Mouse (Mus musculus) retina, postnatal 1 day (tissue): ENCODE data around the gene Slc35d2.
A peak's percentile ranks its signal among the peaks of the same experiment; 100 is the strongest.

Source experiments
- DNase-seq: peaks from one replicate; pipeline ENCODE4 v3.0.0-alpha.2; 2012

Slc35d2 gene

DNA sequence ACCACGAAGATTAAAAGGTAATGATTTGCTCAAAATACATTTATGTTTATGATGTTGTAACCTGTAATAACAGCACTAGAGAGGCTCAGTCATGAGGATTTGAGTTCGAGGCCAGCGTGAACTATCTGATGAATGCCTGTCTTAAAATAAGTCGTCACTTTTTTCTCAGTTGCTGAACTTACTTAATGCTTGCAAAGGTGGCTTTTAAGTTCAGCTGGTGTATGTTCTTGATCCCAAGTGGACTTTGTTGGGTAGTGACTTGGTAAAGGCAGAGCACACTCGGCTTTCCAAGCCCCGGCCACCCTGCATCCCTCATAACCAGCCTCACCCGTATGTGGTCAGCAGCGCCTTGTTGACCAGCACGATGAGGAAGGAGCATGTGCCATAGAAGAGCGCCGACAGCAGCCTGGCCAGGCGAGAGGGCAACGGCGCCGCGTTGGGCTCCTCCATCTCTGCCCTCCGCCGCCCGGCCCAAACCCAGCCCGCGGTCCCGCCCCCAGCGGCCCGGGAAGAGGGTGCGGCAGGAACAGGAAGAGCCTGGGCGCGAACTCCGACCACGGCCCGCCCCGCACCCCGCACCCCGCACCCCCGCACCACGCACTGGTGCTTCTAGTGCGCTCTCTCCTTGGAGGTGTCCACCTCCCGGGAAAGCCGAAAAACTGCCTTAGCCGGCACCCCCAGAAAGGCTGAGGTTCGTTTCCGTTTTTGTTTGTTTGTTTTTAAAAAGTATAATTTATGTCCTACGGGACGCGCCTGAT is at the start of gene Slc35d2:
Gene Slc35d2 (minus strand): TSS at position 511 of the 758 bp plus-strand sequence.
- peak; percentile 39 for DNase-seq

DNA sequence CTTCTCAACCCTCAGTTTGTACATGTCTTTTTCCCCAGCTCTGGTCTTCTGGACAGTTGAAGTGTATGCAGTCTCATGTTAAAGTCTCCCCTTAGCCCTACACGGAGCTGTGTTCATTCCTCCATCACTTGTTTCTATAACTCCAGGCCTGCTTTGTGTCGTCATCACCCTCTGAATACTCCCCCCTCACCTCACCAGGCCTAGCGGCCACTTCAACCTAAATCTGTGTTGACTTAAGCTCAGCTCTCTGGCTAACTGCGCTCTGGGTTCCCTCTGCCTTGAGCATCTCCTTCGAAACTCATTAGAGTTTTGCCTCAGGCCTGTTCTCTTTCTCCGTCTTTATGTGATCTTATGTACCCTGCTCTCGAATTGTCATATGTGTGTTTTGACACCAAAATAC is 48.8 kb upstream of the Slc35d2 start:
- DNase-seq, result peak; percentile 64

DNA sequence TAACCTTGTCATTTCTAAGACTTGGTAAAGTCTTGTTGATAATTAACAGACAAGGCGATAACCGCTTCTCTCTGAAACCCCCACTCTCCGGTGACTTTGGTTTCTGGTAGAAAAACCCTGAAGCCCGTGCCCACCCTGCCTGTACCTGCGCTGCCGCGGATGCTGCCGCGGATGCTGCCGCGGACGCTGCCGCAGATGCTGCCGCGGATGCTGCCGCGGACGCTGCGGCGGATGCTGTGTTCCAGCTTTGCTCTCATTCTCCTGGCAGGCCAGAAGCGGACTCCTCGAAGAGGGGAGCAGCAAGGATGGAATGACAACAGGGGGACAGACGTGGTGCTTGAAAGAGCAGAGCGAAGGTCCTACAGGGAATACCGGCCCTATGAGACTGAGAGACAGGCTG is 40.6 kb upstream of the Slc35d2 start:
- no peak for DNase-seq

DNA sequence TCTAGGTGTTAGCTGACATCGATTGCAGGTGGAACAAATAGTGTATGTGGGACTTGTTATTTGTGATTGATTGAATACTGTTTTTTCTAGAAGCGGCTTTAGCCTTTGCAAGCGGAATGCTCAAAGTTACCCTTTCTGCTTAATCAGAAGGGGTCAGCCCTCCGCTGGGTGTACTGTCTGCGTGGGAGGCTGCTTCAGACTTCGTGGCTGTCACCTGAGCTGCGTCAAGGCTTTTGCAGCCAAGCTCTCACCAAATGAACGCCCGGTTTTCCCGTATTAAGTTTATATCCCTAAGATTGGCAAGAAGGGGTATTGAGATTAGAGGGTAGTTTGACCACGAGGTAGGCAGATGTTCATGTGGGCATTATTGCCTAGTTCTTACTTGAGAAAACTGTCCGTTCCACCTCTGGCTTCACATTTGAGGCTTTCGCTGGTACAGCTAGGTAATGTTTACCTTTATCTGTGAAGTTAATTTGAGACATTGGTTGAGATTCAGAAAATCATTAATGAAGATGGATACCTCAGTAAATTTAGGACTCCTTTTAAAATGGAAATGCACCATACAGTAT is 34.1 kb upstream of the Slc35d2 start:
- DNase-seq, result no peak

DNA sequence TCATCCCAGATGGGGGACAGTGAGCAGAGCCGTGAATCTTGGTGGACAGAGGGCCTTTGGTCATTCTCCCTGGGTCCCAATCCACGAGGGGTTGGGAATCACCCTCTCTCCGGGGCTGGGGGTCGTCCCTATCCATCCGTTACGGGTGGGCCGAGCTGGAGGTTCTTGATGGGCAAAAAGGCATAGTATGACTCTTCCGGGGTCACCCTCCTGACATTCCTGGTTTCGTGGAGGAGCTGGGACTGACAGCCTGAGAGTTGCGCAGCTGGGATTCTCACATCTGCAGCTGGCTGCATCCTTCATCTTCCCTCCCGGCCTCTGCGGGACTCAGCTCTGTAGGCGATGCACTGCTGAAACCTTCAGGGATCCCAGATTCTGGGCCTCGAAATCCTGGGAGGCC is 33.5 kb upstream of the Slc35d2 start:
- peak; percentile 47 for DNase-seq

DNA sequence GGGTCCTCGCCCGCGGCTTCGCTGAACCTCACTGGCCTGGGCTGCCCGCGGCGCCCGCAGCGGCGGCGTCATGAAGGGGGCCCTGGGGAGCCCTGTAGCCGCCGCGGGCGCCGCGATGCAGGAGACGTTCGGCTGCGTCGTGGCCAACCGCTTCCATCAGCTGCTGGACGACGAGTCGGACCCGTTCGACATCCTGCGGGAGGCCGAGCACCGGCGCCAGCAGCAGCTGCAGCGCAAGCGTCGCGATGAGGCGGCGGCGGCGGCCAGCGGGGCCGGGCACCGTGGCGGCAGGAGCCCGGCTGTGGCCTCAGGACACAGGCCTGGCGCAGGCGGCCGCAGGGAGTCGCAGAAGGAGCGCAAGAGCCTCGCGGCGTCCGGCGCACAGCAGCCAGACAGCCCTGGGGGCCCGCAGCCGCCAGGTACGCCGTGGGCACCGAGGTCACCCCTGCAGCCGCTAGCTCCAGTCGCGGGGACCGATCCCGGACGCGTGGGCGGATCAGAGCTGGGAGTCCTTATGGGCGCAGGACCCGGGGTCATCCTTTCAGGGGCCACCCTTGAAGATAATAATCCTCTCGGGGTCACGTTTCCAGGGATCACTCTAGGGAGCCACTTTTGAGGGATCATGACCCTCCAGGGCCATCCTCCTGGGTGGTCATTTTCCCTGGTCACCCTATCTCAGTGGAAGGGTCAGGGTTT is 32.9 kb upstream of the Slc35d2 start:
- no peak for DNase-seq

DNA sequence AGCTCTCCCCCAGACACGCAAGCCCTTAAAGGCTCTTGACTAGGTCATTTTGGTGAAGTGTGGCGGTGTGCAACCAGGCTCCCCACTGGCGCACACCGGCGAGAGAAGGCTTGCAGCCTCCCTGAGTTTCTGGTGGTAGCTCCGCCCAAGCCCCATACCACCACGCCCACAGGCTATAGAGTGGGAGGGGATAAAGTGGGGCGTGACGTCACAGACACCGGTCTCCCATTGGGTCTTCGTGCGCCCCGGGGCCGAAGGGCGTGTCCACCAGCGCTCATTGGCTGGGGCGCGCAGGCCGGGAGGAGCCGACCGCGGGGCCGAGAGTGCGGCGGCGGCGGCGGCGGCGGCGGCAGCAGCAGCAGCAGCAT is 32.4 kb upstream of the Slc35d2 start, which contains the start of gene Habp4:
Gene Habp4 (plus strand): TSS at position 277 of the 368 bp plus-strand sequence.
- DNase-seq, result peak; percentile 99

DNA sequence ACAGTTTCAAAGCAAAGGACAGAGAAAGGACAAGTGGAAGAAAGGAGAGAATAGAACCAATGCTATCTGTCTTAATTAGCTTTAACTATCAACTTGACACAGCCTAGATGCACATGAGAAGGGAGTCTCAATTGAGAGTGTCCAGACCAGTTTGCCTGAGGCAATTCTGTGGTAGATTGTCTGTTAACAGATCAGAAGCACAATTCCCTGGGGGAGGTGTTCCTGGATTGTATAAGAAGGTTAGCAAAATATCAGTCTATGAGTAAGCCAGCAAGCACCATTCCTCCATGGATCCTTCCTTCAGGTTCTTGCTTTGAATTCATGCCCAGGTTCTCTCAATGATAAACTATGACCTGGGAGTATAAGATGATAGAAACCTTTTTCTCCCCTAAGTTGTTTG is 27.8 kb upstream of the Slc35d2 start:
- DNase-seq, result no peak

DNA sequence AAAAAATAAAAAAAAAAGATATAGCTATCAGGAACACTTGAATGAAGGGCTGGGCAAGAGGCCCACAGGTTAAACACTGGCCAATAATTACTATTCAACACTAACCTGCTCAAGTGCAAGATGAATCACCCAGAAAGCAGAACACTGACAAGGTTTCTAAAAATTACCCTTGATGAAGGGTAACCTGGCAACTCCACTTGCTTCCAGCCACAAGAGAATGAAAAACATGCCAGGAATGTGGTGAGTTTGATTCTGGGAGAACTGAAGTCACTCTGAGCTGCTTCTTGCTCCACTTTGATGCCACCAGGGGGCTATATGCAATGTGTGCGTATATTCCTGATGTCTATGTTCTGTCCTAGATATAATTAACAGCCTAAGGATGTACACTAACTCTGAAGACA is 26.0 kb upstream of the Slc35d2 start:
- peak; percentile 40 for DNase-seq

DNA sequence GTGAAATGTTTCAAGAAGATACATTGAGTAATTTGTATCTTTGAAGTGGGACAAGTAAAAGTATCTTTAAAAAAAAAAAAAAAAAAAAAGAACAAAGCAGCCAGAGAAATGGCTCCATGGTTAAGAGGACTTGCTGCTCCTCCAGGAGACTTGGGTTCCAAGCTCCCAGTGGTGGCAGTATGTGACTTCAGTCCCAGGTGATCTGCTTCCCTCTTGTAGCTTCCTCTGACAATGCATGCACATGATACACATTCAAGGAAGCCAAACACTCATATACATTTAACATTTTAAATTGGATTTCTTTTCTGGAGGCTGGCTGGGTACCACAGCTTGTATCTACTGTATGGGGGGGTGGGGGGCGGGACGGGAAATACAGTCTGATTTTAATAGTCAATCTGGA is 25.5 kb upstream of the Slc35d2 start:
- no peak for DNase-seq

DNA sequence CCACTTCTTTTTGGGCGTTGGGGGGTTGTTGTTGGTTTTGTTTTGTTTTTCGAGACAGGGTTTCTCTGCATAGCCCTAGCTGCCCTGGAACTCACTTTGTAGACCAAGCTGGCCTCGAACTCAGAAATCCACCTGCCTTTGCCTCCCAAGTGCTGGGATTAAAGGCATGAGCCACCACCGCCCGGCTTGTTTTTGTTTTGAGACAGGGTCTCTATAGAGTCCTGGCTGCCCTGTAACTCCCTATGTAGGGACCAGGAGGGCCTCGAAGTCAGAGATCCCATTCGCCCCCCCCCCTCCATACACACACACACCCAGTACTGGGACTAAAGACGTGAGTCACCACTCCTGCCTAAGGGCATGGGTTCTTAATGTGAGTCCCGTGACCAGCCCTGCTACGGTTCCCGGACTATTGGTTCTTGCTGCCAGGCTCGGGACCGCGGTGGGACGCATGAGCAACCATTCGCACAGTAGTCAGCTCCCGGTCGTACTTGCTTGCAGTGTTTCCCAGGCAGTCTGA is 24.6 kb upstream of the Slc35d2 start:
- peak; percentile 65 for DNase-seq

DNA sequence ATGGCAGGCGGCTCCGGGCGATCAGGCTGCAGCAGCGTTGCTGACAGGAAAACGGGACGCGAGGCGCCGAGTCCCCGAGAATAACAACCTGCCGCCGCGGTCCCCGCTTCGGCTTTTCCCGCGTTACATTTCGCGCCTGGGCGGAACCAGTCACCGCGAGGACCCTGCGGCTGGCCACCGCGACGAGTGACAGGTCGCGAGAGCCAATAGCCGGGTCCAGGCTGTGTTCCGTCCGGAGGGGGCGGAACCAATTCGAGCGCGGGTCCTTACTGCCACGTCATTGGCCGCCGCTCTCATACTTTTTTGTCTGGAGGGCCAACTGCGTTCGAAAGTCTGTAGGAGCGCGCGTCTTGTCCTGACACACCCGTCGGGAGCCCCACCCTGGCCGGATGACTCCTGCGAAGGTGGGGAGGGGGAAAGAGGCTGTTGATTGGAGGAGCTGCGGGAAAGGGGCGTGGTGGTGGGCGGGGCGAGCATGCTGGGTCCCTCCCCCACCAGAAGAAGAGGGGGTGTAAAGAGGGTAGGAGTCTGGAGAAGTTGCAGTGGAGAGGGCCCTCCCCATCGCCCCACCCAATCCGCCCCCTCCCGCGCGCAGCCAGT is 24.0 kb upstream of the Slc35d2 start, which contains the start of gene Zfp367:
Gene Zfp367 (minus strand): TSS at position 120 of the 600 bp plus-strand sequence.
- DNase-seq, result peak; percentile 99

DNA sequence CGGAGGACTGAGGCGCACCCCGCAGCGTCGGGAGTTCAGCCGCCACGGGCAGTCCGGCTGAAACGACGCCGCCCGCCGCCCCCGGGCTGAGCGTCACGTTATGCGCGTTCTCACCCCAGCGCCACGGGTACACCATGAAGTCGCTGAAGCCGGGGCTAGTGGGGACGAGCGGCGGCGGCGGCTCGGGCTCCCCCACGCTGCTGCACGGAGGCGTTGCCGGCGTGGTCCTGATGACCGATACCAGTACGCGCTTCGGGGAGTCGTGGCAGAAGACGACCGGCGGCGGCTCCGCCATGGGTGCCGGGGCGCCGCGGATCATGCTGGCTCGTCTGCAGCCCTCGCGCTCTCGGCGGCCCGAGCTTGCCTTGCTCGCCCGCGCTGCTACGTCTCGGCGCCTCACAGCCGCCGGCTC is 23.5 kb upstream of the Slc35d2 start:
- no peak for DNase-seq

DNA sequence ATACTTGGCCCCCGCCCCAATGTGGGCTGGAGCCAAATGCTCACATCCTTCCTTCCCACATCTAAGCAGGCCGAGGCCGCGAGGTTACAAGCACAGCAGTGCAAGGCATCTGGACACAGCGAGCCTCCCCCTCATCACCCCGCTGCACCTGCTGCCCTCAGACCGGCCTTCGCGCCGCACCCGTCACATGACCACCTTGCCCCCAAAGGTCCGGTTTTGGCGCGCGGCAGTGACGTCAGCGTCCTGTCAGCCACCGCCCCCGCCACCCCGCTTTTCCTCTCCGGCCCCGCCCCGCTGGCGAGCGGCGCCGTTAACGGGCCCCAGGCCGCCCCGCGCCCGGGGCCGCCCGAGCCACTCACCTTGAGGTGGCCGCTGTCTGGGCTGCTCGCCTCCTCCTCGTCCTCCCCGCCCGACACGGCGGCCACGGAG is 23.1 kb upstream of the Slc35d2 start:
- peak; percentile 91 for DNase-seq

DNA sequence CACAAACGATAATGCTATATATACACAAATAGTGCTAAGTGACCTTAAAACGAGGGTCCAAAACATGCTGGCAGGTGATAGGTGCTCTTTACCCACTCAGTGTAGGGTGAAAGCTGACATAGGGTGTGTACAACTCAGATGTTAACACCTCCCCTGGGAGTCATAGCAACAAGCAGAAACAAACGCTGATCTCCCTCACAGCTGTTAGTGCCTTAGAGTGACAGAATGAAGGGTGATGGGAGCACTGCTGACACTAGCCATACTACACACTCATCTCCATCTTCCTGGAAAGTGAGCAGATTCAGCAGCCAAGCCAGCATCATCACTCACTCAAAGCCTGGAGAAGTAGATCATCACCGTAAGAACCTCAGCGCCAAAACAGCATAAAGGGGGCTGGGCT is 21.0 kb upstream of the Slc35d2 start:
- DNase-seq, result peak; percentile 47

DNA sequence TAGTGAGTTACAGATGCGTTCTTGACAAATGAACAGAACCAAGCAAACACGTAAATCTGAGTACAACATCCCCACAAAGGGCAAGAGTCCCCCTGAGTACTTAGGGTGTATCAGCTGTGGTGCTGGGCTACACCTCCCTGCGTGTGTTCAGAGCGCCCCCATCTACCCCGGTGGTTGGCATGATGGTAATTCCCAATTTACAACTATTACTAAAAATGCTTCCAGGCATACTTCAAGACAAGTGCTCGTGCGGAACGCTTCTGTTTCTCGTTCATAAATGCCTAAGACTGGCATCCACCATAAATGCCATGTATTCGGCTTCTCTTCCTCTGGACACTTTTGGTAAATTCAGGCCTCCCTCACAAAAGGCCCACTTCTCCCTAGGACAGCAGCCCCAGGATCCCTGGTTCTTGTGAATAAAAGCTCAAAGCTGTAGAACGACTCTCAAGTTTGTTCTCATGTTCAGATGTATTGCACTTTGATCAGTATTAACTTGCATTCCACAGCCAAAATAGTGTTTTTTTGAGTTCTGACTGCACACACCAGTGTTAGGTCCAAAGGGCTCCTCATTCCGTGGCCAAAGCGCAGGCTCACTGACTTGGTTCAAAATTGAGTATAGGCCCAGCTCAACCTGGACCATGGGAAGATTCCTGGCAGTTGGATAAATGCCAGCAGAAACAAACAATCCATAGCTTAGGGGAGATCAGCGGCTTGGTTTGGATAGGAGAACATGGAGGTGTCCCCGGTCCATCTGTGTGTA is 628 bp upstream of the Slc35d2 start:
- peak; percentile 31 for DNase-seq

DNA sequence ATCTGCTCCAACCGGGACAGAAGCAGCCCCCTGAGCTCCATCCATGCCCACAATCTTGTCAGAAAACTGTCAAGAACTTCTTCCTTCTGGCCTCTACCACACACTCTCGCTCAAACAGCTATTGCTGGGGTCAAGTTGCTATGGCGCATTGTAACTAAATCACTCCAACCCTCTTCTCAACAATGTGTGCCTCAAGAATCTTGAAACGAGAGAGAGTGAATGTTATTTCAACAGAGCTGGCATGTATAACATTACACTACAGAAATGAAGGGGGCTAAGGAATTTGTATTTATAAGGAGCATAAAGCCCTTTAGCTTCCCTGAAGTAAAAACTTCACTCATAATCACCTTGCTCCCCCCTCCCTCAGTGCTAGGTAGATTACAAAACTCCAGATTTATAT is 2.9 kb downstream of the Slc35d2 start:
- DNase-seq, result no peak

DNA sequence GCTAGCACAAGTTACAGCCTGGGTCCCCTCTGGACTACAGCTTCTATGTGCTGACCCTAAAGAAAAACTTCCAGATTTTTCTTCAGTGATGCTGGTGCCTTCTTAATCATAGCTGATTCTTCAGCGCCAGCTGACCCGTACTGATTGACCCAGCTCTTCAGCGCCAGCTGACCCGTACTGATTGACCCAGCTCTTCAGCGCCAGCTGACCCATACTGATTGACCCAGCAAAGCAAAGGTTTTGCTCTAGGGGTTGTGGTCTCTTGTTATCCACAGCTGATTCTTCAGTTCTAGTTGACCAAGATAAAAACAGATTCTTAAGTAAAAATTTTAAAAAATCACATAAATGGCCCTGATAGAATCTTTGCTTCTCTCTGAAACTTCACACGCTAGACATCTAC is 4.3 kb downstream of the Slc35d2 start:
- no peak for DNase-seq

DNA sequence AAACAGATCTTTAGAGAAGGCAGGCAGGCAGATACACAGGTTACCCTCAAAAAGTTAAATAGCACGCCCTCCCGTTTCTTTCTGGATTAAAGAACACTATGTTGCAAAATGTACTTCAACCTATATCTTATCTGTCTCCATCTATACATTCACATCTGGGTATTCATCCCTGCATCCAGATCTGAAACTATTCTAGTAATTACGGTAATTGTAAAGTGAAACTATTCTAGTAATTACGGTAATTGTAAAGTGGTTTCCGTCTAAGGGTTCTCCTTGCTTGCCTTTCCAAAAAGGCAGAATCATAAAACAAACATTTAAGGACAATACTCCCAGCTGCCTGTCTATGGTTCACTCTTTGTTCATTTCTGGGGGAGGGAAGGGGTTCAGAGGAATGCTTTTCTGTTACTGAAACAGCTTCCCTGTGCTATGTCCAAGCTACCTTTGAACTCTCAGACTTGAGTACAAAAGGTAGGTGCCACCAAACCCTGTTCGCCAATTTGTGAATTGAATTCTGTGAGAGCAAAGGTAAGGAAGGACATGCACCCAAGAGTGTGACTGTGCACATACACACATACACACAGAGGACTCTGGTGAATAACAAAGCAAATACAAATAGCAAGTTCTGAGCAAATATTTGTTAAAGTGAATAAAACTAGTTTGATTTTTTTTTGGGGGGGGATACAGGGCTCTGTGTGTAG is 5.5 kb downstream of the Slc35d2 start:
- no peak for DNase-seq

DNA sequence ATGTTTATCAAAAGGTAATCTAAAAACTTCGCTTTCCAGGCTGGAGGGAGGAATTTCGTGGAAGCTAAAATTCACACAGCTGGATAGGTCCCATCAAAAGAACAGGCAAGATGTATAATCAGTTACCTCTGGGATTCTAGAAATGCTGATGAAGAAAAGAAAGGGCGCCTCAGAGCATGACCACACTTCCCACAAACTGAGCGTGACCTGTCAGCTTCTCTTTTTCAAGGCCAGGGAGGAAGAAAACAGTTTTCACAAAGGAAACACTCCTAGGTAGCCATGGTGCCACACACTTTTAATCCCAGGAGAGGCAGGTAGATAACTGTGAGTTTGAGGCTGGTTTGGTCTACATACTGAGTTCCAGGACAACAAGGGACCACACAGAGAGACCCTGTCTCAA is 8.4 kb downstream of the Slc35d2 start:
- DNase-seq, result no peak

DNA sequence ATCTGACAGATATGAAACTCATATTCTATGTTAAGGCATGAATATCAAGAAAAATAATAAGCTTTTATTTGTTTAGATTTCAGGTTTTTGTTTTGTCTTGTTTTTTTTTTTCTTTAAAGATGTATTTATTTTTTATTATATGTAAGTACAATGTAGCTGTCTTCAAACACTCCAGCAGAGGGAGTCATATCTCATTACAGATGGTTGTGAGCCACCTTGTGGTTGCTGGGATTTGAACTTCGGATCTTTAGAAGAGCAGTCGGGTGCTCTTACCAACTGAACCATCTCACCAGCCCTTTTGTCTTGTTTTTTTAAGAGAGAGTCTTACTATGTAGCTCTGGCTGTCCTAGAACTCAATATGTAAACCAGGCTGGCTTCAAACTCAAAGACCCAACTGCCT is 11.7 kb downstream of the Slc35d2 start:
- no peak for DNase-seq

DNA sequence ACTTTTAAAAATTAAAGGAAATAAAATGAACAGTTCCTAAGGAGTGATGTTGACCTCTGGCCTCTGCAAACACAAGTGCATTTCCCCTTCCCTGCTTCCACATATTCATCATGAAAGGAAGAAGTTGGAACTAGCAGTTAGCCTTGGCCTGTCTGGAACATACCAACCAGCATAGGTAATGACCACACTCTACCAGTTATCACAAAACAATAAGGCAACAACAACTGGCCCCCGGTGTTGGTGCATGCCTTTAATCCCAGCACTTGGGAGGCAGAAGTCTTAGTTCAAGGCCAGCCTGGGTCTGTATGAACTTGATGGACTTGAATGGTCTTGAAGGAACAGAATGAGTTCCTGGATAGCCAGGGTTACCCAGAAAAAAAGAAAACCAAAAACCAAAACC is 18.7 kb downstream of the Slc35d2 start:
- DNase-seq, result no peak
